Mouse (Mus musculus): ENCODE data around the gene Mmab.

Gene Mmab

GRCm38 (mm10) chr5:114426732-114427131, 17.1 kb downstream of the Mmab start:
- peak; percentile 14 for DNase-seq

DNA sequence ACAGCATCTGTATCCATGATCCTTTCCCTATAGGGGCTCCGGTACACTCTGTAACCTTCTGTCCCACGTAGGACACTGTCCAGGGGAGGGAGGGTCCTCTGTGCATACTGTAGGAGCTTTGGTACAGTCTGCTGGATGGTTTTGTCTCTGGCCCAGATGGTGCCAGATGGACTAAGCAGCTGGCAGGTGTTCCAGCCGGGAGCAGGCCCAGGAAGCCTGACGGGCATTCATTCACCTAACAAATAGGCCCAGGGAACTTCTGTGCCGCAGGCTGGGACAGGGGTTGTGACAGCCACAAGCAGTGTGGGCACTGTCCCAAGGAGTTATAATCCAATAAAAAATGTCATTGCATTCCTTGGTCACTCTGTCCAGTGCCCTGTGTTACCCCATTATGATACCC, 19.9 kb downstream of the Mmab start:
- no peak for DNase-seq

GRCm38 (mm10) chr5:114422591-114422990, 21.3 kb downstream of the Mmab start:
- no peak for DNase-seq

DNA sequence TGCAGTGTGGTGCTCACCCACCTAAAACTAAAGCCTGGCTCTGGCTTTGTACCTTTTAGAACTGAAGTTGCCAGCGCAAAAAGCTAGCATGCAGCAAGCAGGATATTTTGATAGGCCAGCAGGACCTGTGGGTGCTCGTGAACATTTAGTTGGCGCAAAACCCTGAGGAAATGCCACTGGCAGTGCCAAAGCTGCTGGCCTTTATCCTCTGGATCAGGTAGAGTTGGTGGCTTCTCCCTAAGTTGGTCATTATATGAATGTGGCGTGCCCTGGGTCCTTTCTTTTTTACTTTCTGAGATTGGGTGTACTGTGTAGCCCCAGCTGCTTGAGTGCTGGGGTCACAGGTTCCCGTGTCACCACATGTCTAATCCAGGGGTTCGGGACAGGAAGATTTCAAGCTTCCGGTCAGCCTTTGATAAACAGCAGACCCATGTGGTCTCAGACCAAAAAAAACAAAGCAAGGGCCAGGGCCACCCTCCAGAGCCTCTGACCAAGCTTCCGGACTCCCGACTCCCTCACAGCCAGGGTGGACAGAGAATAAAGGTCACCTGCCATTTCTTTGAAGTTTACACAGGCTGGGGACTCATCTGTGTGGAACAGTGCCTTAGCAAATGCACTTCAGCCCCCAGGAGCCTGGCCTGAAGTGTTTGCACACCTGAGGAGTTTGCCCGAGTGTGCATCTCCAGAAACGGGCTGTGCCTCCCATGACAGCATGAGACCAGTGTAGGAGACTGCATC, 22.1 kb downstream of the Mmab start:
- peak; percentile 38 for DNase-seq

GRCm38 (mm10) chr5:114418541-114418940, 25.3 kb downstream of the Mmab start:
- DNase-seq, result no peak

DNA sequence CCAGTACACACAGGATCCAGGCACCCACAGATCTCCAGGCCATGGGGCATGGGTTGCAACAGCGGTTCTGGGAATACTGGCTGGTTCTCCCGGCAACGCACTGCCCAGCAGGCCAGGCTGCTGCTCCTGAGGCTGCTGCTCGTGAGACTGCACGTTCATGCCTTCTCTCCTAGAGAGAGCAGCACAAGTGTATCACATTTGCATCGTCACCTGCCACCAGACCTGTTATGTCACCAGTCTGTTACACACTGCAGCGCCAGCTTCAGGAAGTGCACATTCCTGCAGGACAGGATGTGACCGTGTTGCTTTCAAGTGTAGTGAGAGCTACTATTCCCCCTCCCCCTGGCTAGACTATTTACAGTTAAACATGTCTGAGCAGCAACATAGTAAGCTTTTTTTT, 27.0 kb downstream of the Mmab start:
- DNase-seq, result no peak

- DNase-seq, result no peak
Observed at GRCm38 (mm10) chr5:114415606-114416005, 28.3 kb downstream of the Mmab start.

DNA sequence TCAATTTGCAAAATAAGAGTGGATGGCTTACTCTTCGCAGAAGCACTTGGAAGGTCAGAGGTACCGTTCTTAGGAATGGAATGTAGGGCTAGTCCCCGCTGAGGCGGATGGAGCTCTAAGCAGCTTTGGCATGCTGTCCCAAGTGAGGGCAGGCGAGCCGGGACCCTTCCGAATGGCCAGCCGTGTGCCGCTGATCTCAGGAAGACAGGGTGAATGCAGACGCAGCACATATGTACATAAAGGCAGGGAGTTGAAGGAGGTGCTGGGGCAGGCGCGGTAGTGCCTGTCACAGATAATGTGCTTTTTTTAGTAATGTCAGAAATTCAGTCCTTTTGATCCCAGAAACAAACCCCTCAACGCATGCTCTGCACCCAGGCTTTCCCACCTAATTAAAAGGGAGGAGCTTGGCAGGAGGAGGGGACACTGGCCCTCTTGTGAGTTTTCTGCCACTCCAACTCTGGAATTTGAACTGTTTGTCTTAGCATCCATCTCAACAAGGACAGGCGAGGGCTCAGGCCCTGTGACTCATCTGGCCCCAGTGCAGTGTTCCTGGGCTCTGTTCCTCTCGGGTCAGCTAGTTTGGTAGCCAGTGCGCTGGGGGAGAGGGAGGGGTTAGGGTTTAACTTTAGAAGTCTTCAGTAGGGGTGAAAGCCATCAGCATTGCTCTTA, 30.7 kb downstream of the Mmab start:
- peak; percentile 29 for DNase-seq

- DNase-seq, result no peak
Observed at GRCm38 (mm10) chr5:114412361-114412998, 31.4 kb downstream of the Mmab start.

DNA sequence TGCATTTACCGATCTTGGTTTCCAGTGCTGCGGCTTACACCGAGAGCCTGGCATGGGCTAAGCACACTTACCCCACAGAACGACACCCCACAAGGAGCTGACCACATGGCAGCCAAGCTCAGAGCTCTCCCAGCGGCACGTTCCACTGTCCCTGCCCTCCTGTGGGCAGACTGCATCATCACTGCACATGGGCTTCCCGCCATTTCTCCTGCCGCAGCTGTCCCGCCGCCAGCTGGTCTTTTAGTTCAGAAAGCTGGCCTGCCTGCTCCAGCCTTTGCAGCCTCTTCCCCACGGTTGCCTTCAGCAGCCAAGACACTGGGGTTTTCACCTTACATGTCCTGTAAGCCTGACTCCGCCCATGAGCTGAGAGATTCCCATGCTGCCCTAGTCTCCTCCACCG, 33.4 kb downstream of the Mmab start:
- DNase-seq, result no peak

DNA sequence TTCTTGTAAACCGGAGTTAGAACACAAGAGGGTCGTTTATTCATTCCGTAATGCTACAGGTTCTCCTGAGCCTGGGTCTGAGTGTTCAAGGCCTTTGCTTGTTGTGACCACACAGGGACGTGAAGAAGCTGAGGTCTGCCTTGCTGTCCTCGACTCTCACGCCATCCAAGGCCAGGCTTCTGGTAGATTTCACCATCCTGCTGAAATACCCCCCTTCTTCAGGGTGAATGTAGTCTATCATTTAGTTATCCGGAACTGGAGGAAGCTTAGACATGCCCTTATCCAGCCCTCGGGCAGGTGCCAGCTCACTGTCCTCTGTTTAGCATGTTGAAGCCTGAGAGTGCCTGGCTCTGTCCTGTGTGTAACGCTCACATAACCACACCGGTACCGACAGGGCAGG, 35.0 kb downstream of the Mmab start:
- DNase-seq, result no peak

DNA sequence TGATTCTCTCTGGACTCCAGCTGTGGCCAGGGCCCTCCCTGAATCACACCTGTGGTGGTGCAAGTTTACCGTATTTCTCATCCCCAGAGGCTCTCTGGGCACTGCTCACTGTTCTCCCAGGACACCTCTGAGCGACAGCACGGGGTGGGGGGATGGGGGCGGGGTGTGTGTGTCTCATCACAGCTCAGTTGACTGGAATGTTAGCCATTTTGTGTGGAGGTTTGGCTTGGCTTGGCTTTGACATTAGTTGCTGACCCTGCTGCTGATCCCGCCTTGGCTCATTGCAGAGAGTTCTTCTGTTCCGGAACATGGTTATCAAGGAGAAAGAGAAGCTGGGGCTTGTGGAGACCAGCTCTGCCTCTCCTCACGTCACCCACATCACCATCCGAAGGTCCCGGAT, 36.0 kb downstream of the Mmab start:
- DNase-seq, result no peak

DNA sequence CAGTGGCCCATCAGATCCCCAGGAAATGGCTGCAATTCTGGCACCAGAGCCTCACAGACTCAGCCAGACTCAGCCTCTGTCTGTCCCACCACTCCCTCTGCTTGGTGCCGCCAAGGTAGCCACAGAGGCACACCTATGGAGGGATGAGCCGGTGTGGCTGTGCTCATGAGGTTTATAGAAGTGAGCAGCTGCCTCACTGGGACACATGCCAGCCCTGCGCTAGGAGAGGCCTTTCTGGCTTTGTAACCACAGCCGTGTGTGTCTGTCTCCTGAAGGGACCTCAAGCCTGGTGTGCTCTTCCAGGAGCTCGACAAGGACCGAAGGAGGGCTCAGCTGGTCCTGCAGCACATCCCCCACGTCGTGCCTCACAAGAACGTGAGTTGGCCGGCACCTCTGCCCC, 36.6 kb downstream of the Mmab start:
- DNase-seq, result no peak

DNA sequence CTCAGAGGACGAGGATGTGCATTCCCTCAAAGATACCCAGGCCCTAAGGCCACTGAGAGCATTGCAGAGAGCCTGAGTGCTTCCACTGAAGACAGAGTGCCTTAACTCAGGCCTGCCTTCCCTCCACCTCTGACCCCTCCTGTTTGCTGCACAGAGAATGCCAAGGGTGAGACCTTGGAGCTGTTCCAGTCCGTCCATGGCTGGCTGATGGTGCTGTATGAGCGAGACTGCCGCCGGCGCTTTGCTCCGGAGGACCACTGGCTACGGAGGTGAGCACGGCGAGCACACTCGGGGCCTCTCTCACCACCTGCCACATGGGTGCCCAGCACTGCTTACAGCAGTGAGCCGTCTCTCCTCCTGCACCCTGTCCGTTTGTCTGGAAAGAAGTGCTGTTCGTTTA, 37.3 kb downstream of the Mmab start:
- DNase-seq, result no peak

DNA sequence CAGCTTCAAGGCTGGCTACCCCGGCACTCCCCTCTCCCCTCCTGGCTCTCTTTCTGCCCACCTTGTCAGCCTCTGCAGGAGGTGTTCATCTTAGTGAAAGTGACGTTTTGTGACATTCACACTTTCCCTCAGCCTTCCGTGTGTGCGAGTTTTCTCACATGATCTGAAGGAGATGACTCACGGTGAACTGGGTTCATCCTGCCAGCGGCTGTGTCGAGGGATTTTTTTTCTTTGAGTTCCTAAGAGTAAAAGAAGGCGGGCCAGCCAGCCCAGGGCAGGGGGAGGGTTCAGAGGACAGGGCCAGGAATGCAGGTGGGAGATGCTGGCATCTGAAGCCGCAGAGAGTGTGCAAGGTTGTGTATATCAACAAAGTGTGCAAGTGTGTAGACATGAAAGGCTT, 50.7 kb downstream of the Mmab start:
- no peak for DNase-seq

GRCm38 (mm10) chr5:114384448-114384847, 59.4 kb downstream of the Mmab start:
- no peak for DNase-seq

DNA sequence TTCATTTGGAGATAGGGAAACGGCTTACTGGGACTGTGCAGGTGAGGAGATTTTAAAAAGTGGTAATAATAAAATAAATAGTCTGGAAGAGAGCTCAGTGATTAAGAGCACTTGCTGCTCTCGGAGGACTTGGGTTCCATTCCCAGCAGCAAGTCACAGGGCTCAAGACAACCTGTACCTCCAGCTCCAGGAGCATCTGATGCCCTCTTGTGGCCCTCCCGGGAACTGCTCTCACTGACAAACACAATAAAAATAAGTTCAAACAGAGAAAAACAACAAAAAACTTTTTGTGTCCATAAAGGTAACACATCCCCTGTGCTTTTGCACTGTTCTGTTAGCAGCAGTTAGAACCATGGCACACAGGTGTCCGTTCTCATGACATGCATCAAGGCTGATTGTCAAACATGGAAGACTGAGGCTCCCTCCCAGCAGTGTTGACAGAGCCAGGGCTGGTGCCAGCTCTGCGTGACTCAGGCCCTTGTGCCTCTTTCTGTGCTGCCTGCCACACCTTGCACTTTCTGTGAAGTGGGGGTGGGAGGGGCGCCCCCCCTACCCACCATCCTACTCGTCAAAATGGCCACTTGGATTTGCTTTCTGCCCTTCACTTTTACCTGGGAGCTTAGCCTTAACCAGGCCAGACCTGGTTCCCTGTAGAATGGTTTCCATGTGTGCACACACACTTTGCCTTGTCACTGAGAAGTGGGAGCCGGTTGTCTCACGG, 60.5 kb downstream of the Mmab start:
- DNase-seq, result peak; percentile 59

All from kidney, adult 18-20 months (tissue).